Mouse (Mus musculus): ENCODE measurements around the gene Tmem82. TPM values are rescaled to one million over a fixed set of nuclear protein-coding genes. Genes with fewer than 3 reads are reported as not detected.

The Tmem82 gene
- total RNA-seq, 1 experiment = 3.9 TPM

DNA sequence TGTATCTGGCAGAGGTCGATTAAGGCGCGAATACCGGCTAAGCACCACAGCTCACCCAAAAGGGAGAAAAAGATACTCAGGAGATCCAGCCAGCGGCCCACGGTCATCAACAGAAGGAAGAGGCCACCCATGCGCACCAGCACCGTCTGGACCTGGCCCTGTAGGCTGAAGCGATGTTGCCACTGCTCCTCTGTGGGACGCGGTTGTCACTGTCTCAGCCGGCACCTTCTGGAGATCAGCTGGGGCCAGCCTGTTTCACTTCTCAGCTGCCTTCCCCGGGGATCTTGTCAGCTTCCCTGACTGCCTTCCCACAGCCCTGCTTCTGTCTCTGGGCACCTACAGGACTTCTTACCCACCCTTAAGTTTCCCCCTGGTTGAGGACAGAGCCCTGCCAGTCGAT is 3.5 kb downstream of the Tmem82 start:
- no peaks in the 10 kb centered on the region for H3K9me3 ChIP-seq (ENCODE audit: control insufficient read depth, insufficient read depth, low read depth, low read length)
- no peak overlapping the region for H3K4me3 ChIP-seq (ENCODE audit: insufficient read depth in 1 of 2, low read depth in 1 of 2, low read length in 2 of 2, poor library complexity in 1 of 2, severe bottlenecking in 1 of 2)
- H3K4me1 ChIP-seq (ENCODE audit: control insufficient read depth in 2 of 2, insufficient read depth in 2 of 2, low read length in 2 of 2, poor library complexity in 1 of 2) = peaks cover 0 to 9% of the 10 kb centered on the region in 2 experiments; a peak in 1 of 4 replicates
- TF ChIP-seq ZNF384 (IDR thresholded peaks at IDR 0.05; ENCODE audit: low read depth, low read length) (no peak), CHD2 (IDR thresholded peaks at IDR 0.05; ENCODE audit: low read depth, low read length) (no peak), ZC3H11A (IDR thresholded peaks at IDR 0.05; ENCODE audit: borderline replicate concordance, low read depth, low read length) (no peak), MAFK (IDR thresholded peaks at IDR 0.05; ENCODE audit: insufficient read depth, low read depth, low read length) (no peak), HCFC1 (IDR thresholded peaks at IDR 0.05; ENCODE audit: borderline replicate concordance, insufficient read depth, low read length) (no peak)
- in situ Hi-C loops (cut with MboI; ENCODE audit: low sequenced_read_pairs in 2 of 2, unreplicated experiment in 2 of 2) = no loop called here
- peaks cover 2% of the 10 kb centered on the region; the same call in 1 of the 2 replicates for H3K36me3 ChIP-seq (ENCODE audit: control insufficient read depth, insufficient read depth, low read length, poor library complexity, severe bottlenecking)
- H3K9ac ChIP-seq (ENCODE audit: insufficient read depth, low read depth, low read length, poor library complexity, severe bottlenecking) = no peak overlapping the region
- DNase-seq (ENCODE audit: low read depth, low spot score) = no peak
- H3K27ac ChIP-seq (ENCODE audit: insufficient read depth, low read depth, low read length, poor library complexity, severe bottlenecking) = no peak overlapping the region; the same call in 1 of the 2 replicates

DNA sequence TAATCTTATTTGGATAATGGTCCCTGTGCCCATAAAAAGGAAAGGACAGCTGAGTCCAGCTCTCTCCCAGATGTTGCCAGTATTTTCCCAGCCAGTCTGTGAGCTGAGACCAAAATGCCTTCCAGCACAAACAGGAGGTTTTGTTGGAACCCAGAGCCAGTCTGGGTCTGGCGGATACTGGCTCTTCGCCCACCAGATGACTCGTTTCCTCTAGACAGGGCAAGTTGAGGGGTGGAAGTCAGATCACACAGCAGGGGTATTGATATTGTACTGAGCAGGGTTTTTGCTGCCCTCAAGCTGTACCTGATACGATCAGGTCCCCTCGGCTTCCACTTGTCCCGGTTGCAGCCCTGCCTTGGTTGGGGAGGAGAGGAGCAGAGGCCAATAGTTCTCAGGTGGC is 8.9 kb downstream of the Tmem82 start:
- Histone ChIP-seq H3K27ac (ENCODE audit: insufficient read depth, low read depth, low read length, poor library complexity, severe bottlenecking) (no peak overlapping the region), H3K9me3 (ENCODE audit: control insufficient read depth, insufficient read depth, low read depth, low read length) (no peaks in the 10 kb centered on the region), H3K36me3 (ENCODE audit: control insufficient read depth, insufficient read depth, low read length, poor library complexity, severe bottlenecking) (no peaks in the 10 kb centered on the region), H3K4me1 (ENCODE audit: control insufficient read depth in 2 of 2, insufficient read depth in 2 of 2, low read length in 2 of 2, poor library complexity in 1 of 2) (no peaks in the 10 kb centered on the region; a peak in 1 of 4 replicates), H3K9ac (ENCODE audit: insufficient read depth, low read depth, low read length, poor library complexity, severe bottlenecking) (no peak overlapping the region), H3K4me3 (ENCODE audit: insufficient read depth in 1 of 2, low read depth in 1 of 2, low read length in 2 of 2, poor library complexity in 1 of 2, severe bottlenecking in 1 of 2) (no peak overlapping the region)
- no peak for TF ChIP-seq CHD2 (IDR thresholded peaks at IDR 0.05; ENCODE audit: low read depth, low read length)
- TF ChIP-seq MAFK (IDR thresholded peaks at IDR 0.05; ENCODE audit: insufficient read depth, low read depth, low read length) = no peak
- TF ChIP-seq ZC3H11A (IDR thresholded peaks at IDR 0.05; ENCODE audit: borderline replicate concordance, low read depth, low read length) = no peak
- no peak for TF ChIP-seq ZNF384 (IDR thresholded peaks at IDR 0.05; ENCODE audit: low read depth, low read length)
- no peak for TF ChIP-seq HCFC1 (IDR thresholded peaks at IDR 0.05; ENCODE audit: borderline replicate concordance, insufficient read depth, low read length)
- in situ Hi-C loops (cut with MboI; ENCODE audit: low sequenced_read_pairs in 2 of 2, unreplicated experiment in 2 of 2) = no loop called here
- DNase-seq (ENCODE audit: low read depth, low spot score) = no peak

DNA sequence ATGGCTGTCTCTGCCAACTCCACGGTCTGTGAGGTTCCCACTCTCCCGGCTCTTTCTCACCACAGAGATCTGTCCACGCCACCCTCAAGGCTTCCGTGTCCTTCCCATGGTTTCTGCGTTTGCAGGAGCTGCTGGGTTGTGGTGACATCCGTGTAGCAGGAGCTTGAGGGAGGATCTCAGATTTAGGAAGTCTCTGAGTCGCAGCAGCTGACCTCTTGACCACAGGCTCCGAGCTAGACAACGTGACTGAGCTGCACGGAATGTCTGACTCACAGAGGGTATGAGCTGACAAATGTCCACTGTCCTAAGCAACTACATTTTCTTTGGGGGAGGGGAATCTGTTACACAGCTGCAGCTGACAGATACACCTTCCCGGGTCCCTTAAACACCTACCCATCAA is 12.6 kb downstream of the Tmem82 start, which contains the start of gene Fblim1:
Gene Fblim1, minus strand, starts transcription at position 236 of the 400 bp plus-strand sequence.
- H3K9ac ChIP-seq (ENCODE audit: insufficient read depth, low read depth, low read length, poor library complexity, severe bottlenecking) = no peak within 1 kb of the TSS
- H3K27ac ChIP-seq (ENCODE audit: insufficient read depth, low read depth, low read length, poor library complexity, severe bottlenecking) = no peak within 1 kb of the TSS
- DNase-seq (ENCODE audit: low read depth, low spot score) = no peak
- H3K4me3 ChIP-seq (ENCODE audit: insufficient read depth in 1 of 2, low read depth in 1 of 2, low read length in 2 of 2, poor library complexity in 1 of 2, severe bottlenecking in 1 of 2) = no peak within 1 kb of the TSS
- in situ Hi-C loops (cut with MboI; ENCODE audit: low sequenced_read_pairs in 2 of 2, unreplicated experiment in 2 of 2) = no loop called here
- no peaks in the 10 kb centered on the region for H3K9me3 ChIP-seq (ENCODE audit: control insufficient read depth, insufficient read depth, low read depth, low read length)
- H3K36me3 ChIP-seq (ENCODE audit: control insufficient read depth, insufficient read depth, low read length, poor library complexity, severe bottlenecking) = no peaks in the 10 kb centered on the region
- TF ChIP-seq ZNF384 (IDR thresholded peaks at IDR 0.05; ENCODE audit: low read depth, low read length) = no peak
- TF ChIP-seq MAFK (IDR thresholded peaks at IDR 0.05; ENCODE audit: insufficient read depth, low read depth, low read length) = no peak
- TF ChIP-seq ZC3H11A (IDR thresholded peaks at IDR 0.05; ENCODE audit: borderline replicate concordance, low read depth, low read length) = no peak
- no peak for TF ChIP-seq HCFC1 (IDR thresholded peaks at IDR 0.05; ENCODE audit: borderline replicate concordance, insufficient read depth, low read length)
- TF ChIP-seq CHD2 (IDR thresholded peaks at IDR 0.05; ENCODE audit: low read depth, low read length) = no peak
- peaks cover 9 to 19% of the 10 kb centered on the region in 2 experiments; a peak in 3 of 4 replicates for H3K4me1 ChIP-seq (ENCODE audit: control insufficient read depth in 2 of 2, insufficient read depth in 2 of 2, low read length in 2 of 2, poor library complexity in 1 of 2)

DNA sequence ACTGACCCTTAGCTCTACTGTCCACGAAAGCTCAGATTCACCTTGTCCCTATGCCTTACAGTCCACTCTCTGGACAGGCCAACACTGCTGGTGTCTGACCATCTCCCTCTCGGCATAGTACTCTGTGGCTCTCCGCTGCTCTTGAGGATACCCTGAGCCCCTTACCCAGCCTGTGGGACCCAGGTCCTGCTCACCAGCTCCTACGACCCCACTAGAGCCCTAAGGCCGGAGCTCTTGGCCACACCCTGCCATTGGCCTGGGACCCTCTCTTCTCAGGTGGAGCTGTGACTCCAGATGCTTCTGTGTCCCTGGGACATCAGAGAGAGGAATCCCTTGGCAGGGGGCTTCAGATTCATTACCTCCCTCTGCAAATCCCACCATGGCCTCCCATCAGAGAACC is 13.0 kb downstream of the Tmem82 start:
- H3K4me1 ChIP-seq (ENCODE audit: control insufficient read depth in 2 of 2, insufficient read depth in 2 of 2, low read length in 2 of 2, poor library complexity in 1 of 2) = peaks cover 9 to 22% of the 10 kb centered on the region in 2 experiments; a peak in 3 of 4 replicates
- DNase-seq (ENCODE audit: low read depth, low spot score) = no peak
- no peak for TF ChIP-seq HCFC1 (IDR thresholded peaks at IDR 0.05; ENCODE audit: borderline replicate concordance, insufficient read depth, low read length)
- no peak for TF ChIP-seq MAFK (IDR thresholded peaks at IDR 0.05; ENCODE audit: insufficient read depth, low read depth, low read length)
- no peak for TF ChIP-seq ZNF384 (IDR thresholded peaks at IDR 0.05; ENCODE audit: low read depth, low read length)
- no peak for TF ChIP-seq CHD2 (IDR thresholded peaks at IDR 0.05; ENCODE audit: low read depth, low read length)
- TF ChIP-seq ZC3H11A (IDR thresholded peaks at IDR 0.05; ENCODE audit: borderline replicate concordance, low read depth, low read length) = no peak
- no peaks in the 10 kb centered on the region for H3K36me3 ChIP-seq (ENCODE audit: control insufficient read depth, insufficient read depth, low read length, poor library complexity, severe bottlenecking)
- H3K9ac ChIP-seq (ENCODE audit: insufficient read depth, low read depth, low read length, poor library complexity, severe bottlenecking) = no peak overlapping the region
- H3K9me3 ChIP-seq (ENCODE audit: control insufficient read depth, insufficient read depth, low read depth, low read length) = no peaks in the 10 kb centered on the region
- H3K4me3 ChIP-seq (ENCODE audit: insufficient read depth in 1 of 2, low read depth in 1 of 2, low read length in 2 of 2, poor library complexity in 1 of 2, severe bottlenecking in 1 of 2) = no peak overlapping the region
- H3K27ac ChIP-seq (ENCODE audit: insufficient read depth, low read depth, low read length, poor library complexity, severe bottlenecking) = no peak overlapping the region
- in situ Hi-C loops (cut with MboI; ENCODE audit: low sequenced_read_pairs in 2 of 2, unreplicated experiment in 2 of 2) = no loop called here
